Mouse (Mus musculus): ENCODE measurements around the gene Mbd5.

DNA sequence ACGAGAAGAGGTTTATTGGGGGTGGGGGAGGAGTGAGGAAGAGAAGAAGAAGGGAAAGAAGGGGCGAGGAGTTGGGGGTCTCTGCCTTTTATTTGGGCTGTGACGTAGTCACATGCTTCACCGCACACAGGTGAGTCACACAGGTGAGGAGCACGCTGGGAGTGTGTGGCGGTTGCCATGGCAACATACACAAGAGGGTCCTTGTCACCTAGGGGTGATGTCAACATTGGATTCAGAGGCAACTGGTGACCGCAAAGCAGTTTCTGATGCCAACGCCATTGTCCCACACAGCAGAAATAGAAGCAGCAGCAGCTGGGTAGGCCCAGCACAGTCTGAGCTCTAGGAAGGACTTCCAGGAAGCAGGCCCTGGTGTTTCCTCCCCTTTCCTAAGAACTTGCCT is 406.6 kb downstream of the Mbd5 start:
- no peak for TF ChIP-seq CTCF (IDR thresholded peaks at IDR 0.05; ENCODE audit: extremely low read depth, insufficient read depth, insufficient read length, insufficient replicate concordance)
- TF ChIP-seq POLR2A (IDR thresholded peaks at IDR 0.05; ENCODE audit: low read depth, low read length): no peak
